Comparison of ENCODE assay signal across 9 mouse cellular contexts in genomic region chr17:44788982-44789747, GRCm38 (mm10). TPM values are rescaled to one million over a fixed set of nuclear protein-coding genes. Genes with fewer than 3 reads are reported as not detected.
DNase-seq lines count a peak whose midpoint lies in the region; TF ChIP-seq lines count a peak whose summit lies in the region.
"Had no signal": no experiment of that assay in that cellular context is flagged by ENCODE, and none has a peak within 500 bp of the region (broad histone marks: within the 10 kb centered on the region; RNA-seq: fewer than 3 reads in every experiment).

No protein-coding gene starts in this region.

- no peak overlapping the region for H3K27ac ChIP-seq in layer of hippocampus, adult 2 months

- peak; percentile 10 to 30 for DNase-seq in adrenal gland, postnatal 36 days
- DNase-seq in adrenal gland, postnatal 4 days (ENCODE audit: low spot score in 2 of 2): no peak
- no peak for DNase-seq in layer of hippocampus, adult 2 months (ENCODE audit: low spot score in 2 of 2)
- DNase-seq in layer of hippocampus, postnatal 25 days (ENCODE audit: extremely low spot score in 1 of 2, low spot score in 1 of 2): no peak
- peak; percentile 46 for DNase-seq in kidney, adult 9 months
- no peak for DNase-seq in cerebellum, postnatal 4 days (ENCODE audit: low spot score in 2 of 2)
- no peak for DNase-seq in urinary bladder, postnatal 10 days (ENCODE audit: low spot score)
- DNase-seq: cerebellum, adult 18-20 months had no signal

- TF ChIP-seq CTCF in layer of hippocampus, adult 2 months (conservative IDR thresholded peaks at IDR 0.05): peak; percentile 40; the same call in 1 of the 2 replicates
- TF ChIP-seq CTCF in E14TG2a.4 (conservative IDR thresholded peaks at IDR 0.05; ENCODE audit: low read length): peak; percentile 37

- no peaks in the 10 kb centered on the region for H3K36me3 ChIP-seq in E14TG2a.4 (ENCODE audit: insufficient read depth, low read length)

- H3K27me3 ChIP-seq in E14TG2a.4 (ENCODE audit: insufficient read depth, low read length): no peaks in the 10 kb centered on the region

- no peaks in the 10 kb centered on the region for H3K9me3 ChIP-seq in E14TG2a.4 (ENCODE audit: low read length)

- H3K4me1 ChIP-seq in E14TG2a.4 (replicated peaks; ENCODE audit: low read depth, low read length): peaks cover 18% of the 10 kb centered on the region

- H3K4me3 ChIP-seq in layer of hippocampus, adult 2 months: no peak overlapping the region
- no peak overlapping the region for H3K4me3 ChIP-seq in E14TG2a.4 (replicated peaks; ENCODE audit: low read length)

RNA-seq across cellular contexts. Expression of gene Supt3, which starts 12.2 kb away (rescaled TPM):
- 10 to 100 TPM; 24.7 to 34.0 TPM for total RNA-seq in adrenal gland, postnatal 36 days (2021)
- 10 to 100 TPM; 23.5 to 25.9 TPM for total RNA-seq in adrenal gland, postnatal 4 days (2021)
- total RNA-seq in layer of hippocampus, adult 2 months (2021): 10 to 100 TPM; 14.9 to 18.7 TPM
- 10 to 100 TPM; 14.6 TPM for total RNA-seq in layer of hippocampus, postnatal 25 days (2021)

RNA-seq across cellular contexts. Expression of gene Runx2, which starts 25.4 kb away (rescaled TPM):
- 10 to 100 TPM; 24.3 to 35.2 TPM for total RNA-seq in adrenal gland, postnatal 36 days (2021)
- 1 to 10 TPM; 7.3 to 8.8 TPM for total RNA-seq in adrenal gland, postnatal 4 days (2021)
- 10 to 100 TPM; 15.8 to 19.7 TPM for total RNA-seq in layer of hippocampus, adult 2 months (2021)
- 10 to 100 TPM; 11.0 to 11.7 TPM for total RNA-seq in layer of hippocampus, postnatal 25 days (2021)

Comparison
In these comparisons a context has a peak if more than half of its experiments do, and no peak if none do; other contexts are left out.
1. DNase-seq: peak in adrenal gland, postnatal 36 days (2 of 2) and kidney, adult 9 months (single experiment); none in adrenal gland, postnatal 4 days (0 of 2), layer of hippocampus, adult 2 months (0 of 2), layer of hippocampus, postnatal 25 days (0 of 2), cerebellum, postnatal 4 days (0 of 2) and urinary bladder, postnatal 10 days (single experiment).